ENCODE assay signal across 9 mouse cellular contexts in genomic region chr13:63696399-63696798, GRCm38 (mm10).
DNase-seq lines count a peak whose midpoint lies in the region; TF ChIP-seq lines count a peak whose summit lies in the region.
"Had no signal": no experiment of that assay in that cellular context is flagged by ENCODE, and none has a peak within 500 bp of the region (broad histone marks: within the 10 kb centered on the region; RNA-seq: fewer than 3 reads in every experiment).

No protein-coding gene starts in this region.

- no peaks in the 10 kb centered on the region for H3K9me3 ChIP-seq in heart, embryonic 10.5 days
- H3K9me3 ChIP-seq in MEL (replicated peaks; ENCODE audit: insufficient read depth, low read length): no peaks in the 10 kb centered on the region
- H3K9me3 ChIP-seq: embryonic facial prominence, embryonic 12.5 days had no signal

- no peak for TF ChIP-seq POLR2A in MEL (IDR thresholded peaks at IDR 0.05; ENCODE audit: control insufficient read depth in 1 of 2, insufficient read depth in 1 of 2, low read depth in 1 of 2, low read length in 2 of 2, poor library complexity in 1 of 2)

- H3K27ac ChIP-seq in heart, embryonic 10.5 days: no peak overlapping the region
- H3K27ac ChIP-seq in MEL (ENCODE audit: control insufficient read depth, low read depth, low read length): no peak overlapping the region
- H3K27ac ChIP-seq: embryonic facial prominence, embryonic 12.5 days had no signal

- no peak overlapping the region for H3K9ac ChIP-seq in MEL (ENCODE audit: control insufficient read depth, low read depth, low read length, poor library complexity, severe bottlenecking)
- H3K9ac ChIP-seq: embryonic facial prominence, embryonic 12.5 days had no signal

- no peak overlapping the region for H3K4me3 ChIP-seq in heart, embryonic 10.5 days
- no peak overlapping the region for H3K4me3 ChIP-seq in MEL (ENCODE audit: control insufficient read depth in 1 of 2, insufficient read depth in 1 of 2, low read depth in 2 of 2, low read length in 2 of 2)
- H3K4me3 ChIP-seq: embryonic facial prominence, embryonic 12.5 days had no signal

- TF ChIP-seq EP300 in MEL (IDR thresholded peaks at IDR 0.05; ENCODE audit: low read depth in 1 of 2, low read length in 2 of 2): no peak

- peak; percentile 58 to 69 for DNase-seq in heart, adult 18-20 months
- no peak for DNase-seq in heart, embryonic 10.5 days (ENCODE audit: low spot score)
- DNase-seq in 416B (ENCODE audit: low read depth): peak; percentile 70
- DNase-seq in MEL (ENCODE audit: low read depth, low spot score): peak; percentile 58
- peak; percentile 31 for DNase-seq in forelimb bud, embryonic 11.5 days (ENCODE audit: low read depth, low spot score)
- DNase-seq in lung, postnatal 36 days: peak; percentile 85
- no peak for DNase-seq in right cerebral cortex, postnatal 36 days (ENCODE audit: low spot score in 2 of 2)
- DNase-seq in ovary, postnatal 36 days (ENCODE audit: low spot score): no peak

- TF ChIP-seq CTCF in MEL (IDR thresholded peaks at IDR 0.05 in 2 of 3, conservative IDR thresholded peaks at IDR 0.05 in 1 of 3; ENCODE audit: control insufficient read depth in 1 of 3, insufficient read depth in 1 of 3, low read depth in 2 of 3, low read length in 3 of 3, poor library complexity in 1 of 3, severe bottlenecking in 1 of 3): peak; percentile 41 to 81 (median 80)

- H3K4me1 ChIP-seq in heart, embryonic 10.5 days: peaks cover 10% of the 10 kb centered on the region
- no peaks in the 10 kb centered on the region for H3K4me1 ChIP-seq in MEL (ENCODE audit: control insufficient read depth in 1 of 2, insufficient read depth in 2 of 2, low read length in 2 of 2)

- no peaks in the 10 kb centered on the region for H3K27me3 ChIP-seq in heart, embryonic 10.5 days (ENCODE audit: insufficient read depth, poor library complexity, severe bottlenecking)
- peaks cover 0 to 5% of the 10 kb centered on the region in 2 experiments; a peak in 2 of 4 replicates for H3K27me3 ChIP-seq in MEL (ENCODE audit: control insufficient read depth in 1 of 2, insufficient read depth in 2 of 2, low read length in 2 of 2)
- H3K27me3 ChIP-seq: embryonic facial prominence, embryonic 12.5 days had no signal

- WGBS in heart, embryonic 10.5 days: 51% methylated on average over 3 of the region's 3 CpGs

- no peaks in the 10 kb centered on the region for H3K79me2 ChIP-seq in MEL (ENCODE audit: control insufficient read depth, insufficient read depth, low read length, poor library complexity)

- no peaks in the 10 kb centered on the region for H3K36me3 ChIP-seq in heart, embryonic 10.5 days
- H3K36me3 ChIP-seq in MEL (ENCODE audit: control insufficient read depth in 1 of 2, insufficient read depth in 2 of 2, low read length in 2 of 2): no peaks in the 10 kb centered on the region
- H3K36me3 ChIP-seq: embryonic facial prominence, embryonic 12.5 days had no signal

- peak; percentile 73 for TF ChIP-seq RAD21 in MEL (IDR thresholded peaks at IDR 0.05; ENCODE audit: low read depth, low read length)

TF ChIP-seq in MEL, 35 proteins besides CTCF, POLR2A, EP300 and RAD21:
- TF ChIP-seq NRF1 (IDR thresholded peaks at IDR 0.05; ENCODE audit: insufficient read depth, low read depth, low read length, poor library complexity, severe bottlenecking): no peak
- peak; percentile 93 for TF ChIP-seq SMC3 (IDR thresholded peaks at IDR 0.05; ENCODE audit: low read depth, low read length)
- peak; percentile 74 for TF ChIP-seq ZC3H11A (IDR thresholded peaks at IDR 0.05; ENCODE audit: low read depth, low read length)

Comparison
In these comparisons a context has a peak if more than half of its experiments do, and no peak if none do; other contexts are left out.
1. DNase-seq: peak in heart, adult 18-20 months (2 of 2), 416B (single experiment), MEL (single experiment), forelimb bud, embryonic 11.5 days (single experiment) and lung, postnatal 36 days (single experiment); none in heart, embryonic 10.5 days (single experiment), right cerebral cortex, postnatal 36 days (0 of 2) and ovary, postnatal 36 days (single experiment).